Mouse (Mus musculus): ENCODE measurements around the gene Rps2. TPM values are rescaled to one million over a fixed set of nuclear protein-coding genes. Genes with fewer than 3 reads are reported as not detected.

Rps2 gene
- total and polyA plus RNA-seq, 3 experiments: 1,852 to 4,516 TPM; not detected in 1

DNA sequence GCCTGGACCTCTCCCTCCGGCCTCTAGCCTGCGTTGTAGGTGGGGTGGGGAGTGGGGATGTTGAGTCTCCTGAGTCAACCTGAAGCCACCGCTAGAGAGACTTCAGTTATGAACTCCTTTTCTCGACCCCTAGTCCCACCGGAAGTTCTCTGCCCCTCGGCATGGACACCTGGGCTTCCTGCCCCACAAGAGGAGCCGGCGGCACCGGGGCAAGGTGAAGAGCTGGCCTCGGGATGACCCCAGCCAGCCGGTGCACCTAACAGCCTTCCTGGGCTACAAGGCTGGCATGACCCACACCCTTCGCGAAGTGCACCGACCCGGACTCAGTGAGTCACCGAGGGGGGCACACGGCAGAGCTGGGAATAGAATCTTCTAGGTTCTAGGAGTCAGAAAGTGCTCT, 10.3 kb downstream of the Rps2 start:
- Histone ChIP-seq H3K79me2 (ENCODE audit: control insufficient read depth, insufficient read depth, low read length, poor library complexity) (peaks cover 10% of the 10 kb centered on the region), H3K9ac (ENCODE audit: control insufficient read depth, low read depth, low read length, poor library complexity, severe bottlenecking) (no peak overlapping the region), H3K27me3 (ENCODE audit: control insufficient read depth in 1 of 2, insufficient read depth in 2 of 2, low read length in 2 of 2) (no peaks in the 10 kb centered on the region), H3K4me3 (ENCODE audit: control insufficient read depth in 1 of 2, insufficient read depth in 1 of 2, low read depth in 2 of 2, low read length in 2 of 2) (no peak overlapping the region), H3K9me3 (replicated peaks; ENCODE audit: insufficient read depth, low read length) (no peaks in the 10 kb centered on the region), H3K4me1 (ENCODE audit: control insufficient read depth in 1 of 2, insufficient read depth in 2 of 2, low read length in 2 of 2) (peaks cover 0 to 12% of the 10 kb centered on the region in 2 experiments; a peak in 3 of 4 replicates), H3K27ac (ENCODE audit: control insufficient read depth, low read depth, low read length) (no peak overlapping the region), H3K36me3 (ENCODE audit: control insufficient read depth in 1 of 2, insufficient read depth in 2 of 2, low read length in 2 of 2) (peaks cover 0 to 5% of the 10 kb centered on the region in 2 experiments; a peak in 1 of 4 replicates)
- no peak for DNase-seq (ENCODE audit: low read depth, low spot score)
- TF ChIP-seq POLR2A (IDR thresholded peaks at IDR 0.05; ENCODE audit: control insufficient read depth in 1 of 2, insufficient read depth in 1 of 2, low read depth in 1 of 2, low read length in 2 of 2, poor library complexity in 1 of 2): no peak
- TF ChIP-seq GABPA (IDR thresholded peaks at IDR 0.05; ENCODE audit: low read depth, low read length): no peak
- no peak for TF ChIP-seq POLR2AphosphoS2 (IDR thresholded peaks at IDR 0.05; ENCODE audit: low read length)
- no peak for TF ChIP-seq ETS1 (IDR thresholded peaks at IDR 0.05; ENCODE audit: low read depth, low read length)
- no peak for TF ChIP-seq SMC3 (IDR thresholded peaks at IDR 0.05; ENCODE audit: low read depth, low read length)
- TF ChIP-seq TCF12 (IDR thresholded peaks at IDR 0.05; ENCODE audit: low read depth, low read length): no peak
- TF ChIP-seq RAD21 (IDR thresholded peaks at IDR 0.05; ENCODE audit: low read depth, low read length): no peak
- no peak for TF ChIP-seq JUND (IDR thresholded peaks at IDR 0.05; ENCODE audit: low read depth, low read length)
- TF ChIP-seq ZKSCAN1 (IDR thresholded peaks at IDR 0.05; ENCODE audit: low read depth, low read length): no peak

DNA sequence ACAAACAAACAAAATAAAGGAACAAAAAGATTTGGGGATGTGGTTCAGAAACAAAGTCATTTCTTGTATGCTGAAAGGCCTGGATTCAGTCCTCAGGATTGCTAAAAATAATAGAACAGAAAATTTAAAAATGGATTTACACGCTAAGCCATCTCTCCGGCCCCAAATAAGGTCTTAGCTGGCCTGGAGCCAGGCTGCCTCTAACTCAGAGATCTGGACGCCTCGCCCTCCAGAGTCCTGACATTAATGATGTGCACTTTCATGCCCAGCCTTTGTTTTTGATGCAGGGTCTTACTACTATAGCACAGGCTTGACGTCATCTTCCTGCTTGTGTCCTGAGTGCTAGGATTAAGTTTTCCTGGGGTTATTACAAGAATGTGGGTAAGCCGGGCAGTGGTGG, 11.2 kb downstream of the Rps2 start:
- Histone ChIP-seq H3K27me3 (ENCODE audit: control insufficient read depth in 1 of 2, insufficient read depth in 2 of 2, low read length in 2 of 2) (no peaks in the 10 kb centered on the region), H3K79me2 (ENCODE audit: control insufficient read depth, insufficient read depth, low read length, poor library complexity) (peaks cover under 1% of the 10 kb centered on the region), H3K27ac (ENCODE audit: control insufficient read depth, low read depth, low read length) (no peak overlapping the region), H3K4me3 (ENCODE audit: control insufficient read depth in 1 of 2, insufficient read depth in 1 of 2, low read depth in 2 of 2, low read length in 2 of 2) (no peak overlapping the region), H3K9me3 (replicated peaks; ENCODE audit: insufficient read depth, low read length) (no peaks in the 10 kb centered on the region), H3K4me1 (ENCODE audit: control insufficient read depth in 1 of 2, insufficient read depth in 2 of 2, low read length in 2 of 2) (peaks cover 0 to 12% of the 10 kb centered on the region in 2 experiments; a peak in 3 of 4 replicates), H3K9ac (ENCODE audit: control insufficient read depth, low read depth, low read length, poor library complexity, severe bottlenecking) (no peak overlapping the region), H3K36me3 (ENCODE audit: control insufficient read depth in 1 of 2, insufficient read depth in 2 of 2, low read length in 2 of 2) (peaks cover 0 to 5% of the 10 kb centered on the region in 2 experiments; a peak in 1 of 4 replicates)
- TF ChIP-seq MAZ (IDR thresholded peaks at IDR 0.05; ENCODE audit: low read depth, low read length): no peak
- TF ChIP-seq EP300 (IDR thresholded peaks at IDR 0.05; ENCODE audit: low read depth in 1 of 2, low read length in 2 of 2): no peak
- TF ChIP-seq ELF1 (IDR thresholded peaks at IDR 0.05; ENCODE audit: low read depth, low read length): no peak
- no peak for TF ChIP-seq SIN3A (IDR thresholded peaks at IDR 0.05; ENCODE audit: low read length)
- no peak for TF ChIP-seq CTCF (IDR thresholded peaks at IDR 0.05 in 2 of 3, conservative IDR thresholded peaks at IDR 0.05 in 1 of 3; ENCODE audit: control insufficient read depth in 1 of 3, insufficient read depth in 1 of 3, low read depth in 2 of 3, low read length in 3 of 3, poor library complexity in 1 of 3, severe bottlenecking in 1 of 3)
- no peak for TF ChIP-seq POLR2AphosphoS5 (IDR thresholded peaks at IDR 0.05; ENCODE audit: borderline replicate concordance, low read depth, low read length)
- TF ChIP-seq ZMIZ1 (IDR thresholded peaks at IDR 0.05; ENCODE audit: low read depth, low read length): no peak
- no peak for TF ChIP-seq NELFE (IDR thresholded peaks at IDR 0.05; ENCODE audit: low read depth, low read length)
- TF ChIP-seq E2F4 (IDR thresholded peaks at IDR 0.05; ENCODE audit: borderline replicate concordance, low read depth, low read length): no peak
- no peak for TF ChIP-seq MAFK (IDR thresholded peaks at IDR 0.05; ENCODE audit: borderline replicate concordance, low read depth, low read length)
- no peak for DNase-seq (ENCODE audit: low read depth, low spot score)
